Mouse (Mus musculus): ENCODE measurements around the gene Rtbdn. TPM values are rescaled to one million over a fixed set of nuclear protein-coding genes. Genes with fewer than 3 reads are reported as not detected.
"Not testable (repeated sequence)": the region's sequence is repeated elsewhere in the genome, so short reads cannot be mapped to it uniquely, and the experiment has no call there.

Rtbdn gene
- 0.19 and 0.24 TPM in 2 replicates for polyA plus RNA-seq (2015; fragmentation: Nextera tagmentation; extraction: Ambion mirVana)

GRCm38 (mm10) chr8:84946528-84947240 is at the start of gene Rtbdn:
Rtbdn (plus strand) TSS chr8:84946991.
- Histone ChIP-seq H3K4me2 (peak within 1 kb of the TSS; percentile 84), H3K4me3 (peak within 1 kb of the TSS; percentile 43), H3K9ac (no peak within 1 kb of the TSS), H3K27ac (no peak within 1 kb of the TSS), H3K4me1 (peaks cover 16% of the 10 kb centered on the region), H3K9me3 (no peaks in the 10 kb centered on the region), H3K27me3 (peaks cover 81% of the 10 kb centered on the region), H3K36me3 (no peaks in the 10 kb centered on the region)
- no peak for ATAC-seq (ENCODE audit: insufficient number of reproducible peaks, low FRiP score, low TSS enrichment, low read depth)
- WGBS, result 13% methylated on average over 17 of the region's 17 CpGs

GRCm38 (mm10) chr8:84901071-84901470 is 45.7 kb upstream of the Rtbdn start:
- WGBS, result 73% methylated on average over 4 of the region's 4 CpGs
- ATAC-seq (ENCODE audit: insufficient number of reproducible peaks, low FRiP score, low TSS enrichment, low read depth), result no peak

DNA sequence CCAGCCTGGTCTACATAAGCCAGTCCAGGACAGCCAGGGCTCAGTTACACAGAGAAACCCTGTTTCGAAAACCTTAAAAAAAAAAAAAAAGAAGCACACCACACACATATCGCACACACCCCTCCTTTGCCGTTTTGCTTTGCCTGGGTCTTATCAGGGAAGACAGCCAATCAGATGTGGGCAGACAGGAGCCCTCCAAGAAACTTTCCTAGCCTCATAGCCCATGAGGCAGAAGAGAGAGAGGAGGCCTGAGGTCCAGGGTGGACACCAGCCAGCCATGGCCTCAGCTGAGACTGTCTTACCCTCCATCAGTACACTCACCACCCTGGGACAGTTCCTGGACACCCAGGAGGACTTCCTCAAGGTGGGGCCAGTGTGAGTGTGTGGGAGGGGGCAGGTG is 45.0 kb upstream of the Rtbdn start, which contains the start of gene Klf1:
TSS of gene Klf1 (plus strand) at position 177 of the 400 bp plus-strand sequence.
- H3K27ac ChIP-seq, result peak within 1 kb of the TSS; percentile 75
- H3K4me2 ChIP-seq, result peak within 1 kb of the TSS; percentile 96
- peaks cover 15% of the 10 kb centered on the region; the same call in 1 of the 2 replicates for H3K4me1 ChIP-seq
- no peak for ATAC-seq (ENCODE audit: insufficient number of reproducible peaks, low FRiP score, low TSS enrichment, low read depth)
- 77% methylated on average over 3 of the region's 3 CpGs for WGBS
- H3K27me3 ChIP-seq, result no peaks in the 10 kb centered on the region; the same call in 1 of the 2 replicates
- no peaks in the 10 kb centered on the region for H3K36me3 ChIP-seq
- H3K4me3 ChIP-seq, result peak within 1 kb of the TSS; percentile 69
- H3K9ac ChIP-seq, result peak within 1 kb of the TSS; percentile 62
- no peaks in the 10 kb centered on the region for H3K9me3 ChIP-seq

More at GRCm38 (mm10) chr8:84901071-84901470, 45.7 kb upstream of the Rtbdn start:
- no peaks in the 10 kb centered on the region for H3K36me3 ChIP-seq
- no peaks in the 10 kb centered on the region; the same call in 1 of the 2 replicates for H3K27me3 ChIP-seq
- no peak overlapping the region for H3K4me2 ChIP-seq
- H3K9ac ChIP-seq, result no peak overlapping the region
- H3K4me1 ChIP-seq, result peaks cover 15% of the 10 kb centered on the region; the same call in 1 of the 2 replicates
- no peak overlapping the region for H3K4me3 ChIP-seq
- no peaks in the 10 kb centered on the region for H3K9me3 ChIP-seq
- no peak overlapping the region for H3K27ac ChIP-seq

DNA sequence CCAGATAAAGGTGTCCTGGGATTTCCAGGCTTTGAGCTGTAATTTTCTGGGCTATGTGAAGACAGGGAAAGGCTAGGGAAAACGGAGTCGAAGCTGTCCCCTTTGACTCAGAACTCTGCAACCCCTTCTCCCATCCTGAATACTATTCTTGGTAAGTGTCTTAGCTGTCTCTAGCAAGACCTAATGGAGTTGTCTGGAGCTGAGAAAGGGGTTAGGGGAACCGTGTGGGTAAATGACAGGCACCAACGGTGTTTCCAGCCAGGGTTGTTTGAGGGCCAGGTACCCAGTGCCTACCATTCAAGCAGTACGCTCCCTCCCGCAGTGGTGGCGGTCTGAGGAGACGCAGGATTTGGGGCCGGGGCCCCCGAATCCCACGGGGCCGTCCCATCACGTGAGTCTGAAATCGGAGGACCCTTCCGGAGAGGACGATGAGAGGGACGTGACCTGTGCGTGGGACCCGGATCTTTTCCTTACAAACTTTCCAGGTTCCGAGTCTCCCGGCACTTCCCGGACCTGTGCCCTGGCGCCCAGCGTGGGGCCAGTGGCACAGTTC is 44.3 kb upstream of the Rtbdn start:
- peak overlapping the region; percentile 62 for H3K9ac ChIP-seq
- no peaks in the 10 kb centered on the region; the same call in 1 of the 2 replicates for H3K27me3 ChIP-seq
- H3K27ac ChIP-seq, result peak overlapping the region; percentile 75
- H3K9me3 ChIP-seq, result no peaks in the 10 kb centered on the region
- peaks cover 15% of the 10 kb centered on the region; the same call in 1 of the 2 replicates for H3K4me1 ChIP-seq
- WGBS, result 5% methylated on average over 24 of the region's 24 CpGs
- peak; percentile 5; the same call in 1 of the 2 replicates for ATAC-seq (ENCODE audit: insufficient number of reproducible peaks, low FRiP score, low TSS enrichment, low read depth)
- H3K4me2 ChIP-seq, result peak overlapping the region; percentile 96
- H3K4me3 ChIP-seq, result peak overlapping the region; percentile 69
- no peaks in the 10 kb centered on the region for H3K36me3 ChIP-seq

DNA sequence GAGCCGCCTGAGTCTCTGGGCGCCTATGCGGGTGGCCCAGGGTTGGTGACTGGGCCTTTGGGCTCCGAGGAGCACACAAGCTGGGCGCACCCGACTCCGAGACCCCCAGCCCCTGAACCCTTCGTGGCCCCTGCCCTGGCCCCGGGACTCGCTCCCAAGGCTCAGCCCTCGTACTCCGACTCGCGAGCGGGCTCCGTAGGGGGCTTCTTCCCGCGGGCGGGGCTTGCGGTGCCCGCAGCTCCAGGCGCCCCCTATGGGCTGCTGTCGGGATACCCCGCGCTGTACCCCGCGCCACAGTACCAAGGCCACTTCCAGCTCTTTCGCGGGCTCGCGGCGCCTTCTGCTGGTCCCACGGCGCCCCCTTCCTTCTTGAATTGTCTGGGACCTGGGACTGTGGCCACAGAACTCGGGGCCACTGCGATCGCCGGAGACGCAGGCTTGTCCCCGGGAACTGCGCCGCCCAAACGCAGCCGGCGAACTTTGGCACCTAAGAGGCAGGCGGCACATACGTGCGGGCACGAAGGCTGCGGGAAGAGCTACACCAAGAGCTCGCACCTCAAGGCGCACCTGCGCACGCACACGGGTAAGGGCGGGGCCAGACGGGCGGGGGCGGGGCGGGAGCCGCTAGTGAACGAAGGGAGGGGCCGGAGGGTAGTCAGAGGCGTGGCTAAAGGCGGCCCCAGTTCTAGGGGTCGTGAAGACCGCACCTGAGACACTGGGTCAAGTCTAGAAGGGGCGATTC is 43.7 kb upstream of the Rtbdn start:
- WGBS, result under 1% methylated on average over 67 of the region's 68 CpGs
- H3K36me3 ChIP-seq, result no peaks in the 10 kb centered on the region
- H3K27me3 ChIP-seq, result no peaks in the 10 kb centered on the region; the same call in 1 of the 2 replicates
- peak overlapping the region; percentile 62 for H3K9ac ChIP-seq
- peak overlapping the region; percentile 75 for H3K27ac ChIP-seq
- no peaks in the 10 kb centered on the region for H3K9me3 ChIP-seq
- peak; percentile 82 for ATAC-seq (ENCODE audit: insufficient number of reproducible peaks, low FRiP score, low TSS enrichment, low read depth)
- H3K4me3 ChIP-seq, result peak overlapping the region; percentile 69
- peak overlapping the region; percentile 96 for H3K4me2 ChIP-seq
- H3K4me1 ChIP-seq, result peaks cover 15% of the 10 kb centered on the region; the same call in 1 of the 2 replicates

- WGBS, result 90% methylated on average over 7 of the region's 7 CpGs
- H3K9ac ChIP-seq, result no peak overlapping the region
- H3K4me2 ChIP-seq, result no peak overlapping the region
- H3K36me3 ChIP-seq, result no peaks in the 10 kb centered on the region
- H3K27me3 ChIP-seq, result peaks cover 1% of the 10 kb centered on the region; the same call in 1 of the 2 replicates
- H3K4me1 ChIP-seq, result peaks cover 21% of the 10 kb centered on the region
- no peak overlapping the region for H3K27ac ChIP-seq
- no peaks in the 10 kb centered on the region for H3K9me3 ChIP-seq
- no peak overlapping the region for H3K4me3 ChIP-seq
- ATAC-seq (ENCODE audit: insufficient number of reproducible peaks, low FRiP score, low TSS enrichment, low read depth), result no peak
Observed at GRCm38 (mm10) chr8:84904351-84904750, 42.4 kb upstream of the Rtbdn start.

DNA sequence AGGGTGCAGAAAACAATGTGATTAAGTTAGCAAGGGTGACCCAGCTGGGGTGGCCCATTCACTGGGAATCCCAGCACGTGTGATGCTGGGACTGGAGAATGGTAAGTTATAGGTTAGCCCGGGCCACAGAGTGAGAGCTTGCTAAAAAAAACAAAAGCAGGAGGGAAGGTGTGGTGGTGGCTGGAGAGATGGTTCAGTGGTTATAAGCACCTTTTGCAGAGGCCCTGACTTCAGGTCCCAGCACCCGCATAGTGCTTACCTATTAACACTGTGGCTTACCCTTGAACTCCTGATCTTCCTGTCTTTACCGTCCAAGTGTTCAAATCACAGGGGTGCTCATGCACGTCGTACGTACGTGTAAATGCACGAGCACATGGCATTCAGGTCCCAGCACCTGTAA is 39.8 kb upstream of the Rtbdn start:
- Histone ChIP-seq H3K27me3 (peaks cover 20% of the 10 kb centered on the region), H3K4me1 (peaks cover 30% of the 10 kb centered on the region), H3K9ac (no peak overlapping the region), H3K4me2 (no peak overlapping the region), H3K36me3 (0 out of 2 replicates have a peak, but pooled peaks cover 3% of the 10 kb centered on the region), H3K4me3 (no peak overlapping the region), H3K27ac (no peak overlapping the region), H3K9me3 (no peaks in the 10 kb centered on the region)
- WGBS, result 92% methylated on average over 9 of the region's 9 CpGs
- no peak for ATAC-seq (ENCODE audit: insufficient number of reproducible peaks, low FRiP score, low TSS enrichment, low read depth)

- H3K27ac ChIP-seq, result no peak overlapping the region
- peaks cover 31% of the 10 kb centered on the region for H3K4me1 ChIP-seq
- no peak overlapping the region for H3K4me2 ChIP-seq
- H3K27me3 ChIP-seq, result peaks cover 24% of the 10 kb centered on the region
- H3K9me3 ChIP-seq, result no peaks in the 10 kb centered on the region
- no peak overlapping the region for H3K9ac ChIP-seq
- ATAC-seq (ENCODE audit: insufficient number of reproducible peaks, low FRiP score, low TSS enrichment, low read depth), result no peak
- WGBS, result 74% methylated on average over 8 of the region's 8 CpGs
- H3K4me3 ChIP-seq, result no peak overlapping the region
- 0 out of 2 replicates have a peak, but pooled peaks cover 3% of the 10 kb centered on the region for H3K36me3 ChIP-seq
Observed at GRCm38 (mm10) chr8:84907493-84907892, 39.3 kb upstream of the Rtbdn start.

- peaks cover 29% of the 10 kb centered on the region for H3K27me3 ChIP-seq
- H3K4me3 ChIP-seq, result peak overlapping the region; percentile 55
- H3K4me2 ChIP-seq, result peak overlapping the region; percentile 71
- not testable (repeated sequence) for H3K27ac ChIP-seq; H3K9ac ChIP-seq; H3K36me3 ChIP-seq; ATAC-seq (ENCODE audit: insufficient number of reproducible peaks, low FRiP score, low TSS enrichment, low read depth); H3K9me3 ChIP-seq
- WGBS, result 34% methylated on average over 7 of the region's 7 CpGs
- peaks cover 31% of the 10 kb centered on the region for H3K4me1 ChIP-seq
Observed at GRCm38 (mm10) chr8:84907979-84908378, 38.8 kb upstream of the Rtbdn start.

DNA sequence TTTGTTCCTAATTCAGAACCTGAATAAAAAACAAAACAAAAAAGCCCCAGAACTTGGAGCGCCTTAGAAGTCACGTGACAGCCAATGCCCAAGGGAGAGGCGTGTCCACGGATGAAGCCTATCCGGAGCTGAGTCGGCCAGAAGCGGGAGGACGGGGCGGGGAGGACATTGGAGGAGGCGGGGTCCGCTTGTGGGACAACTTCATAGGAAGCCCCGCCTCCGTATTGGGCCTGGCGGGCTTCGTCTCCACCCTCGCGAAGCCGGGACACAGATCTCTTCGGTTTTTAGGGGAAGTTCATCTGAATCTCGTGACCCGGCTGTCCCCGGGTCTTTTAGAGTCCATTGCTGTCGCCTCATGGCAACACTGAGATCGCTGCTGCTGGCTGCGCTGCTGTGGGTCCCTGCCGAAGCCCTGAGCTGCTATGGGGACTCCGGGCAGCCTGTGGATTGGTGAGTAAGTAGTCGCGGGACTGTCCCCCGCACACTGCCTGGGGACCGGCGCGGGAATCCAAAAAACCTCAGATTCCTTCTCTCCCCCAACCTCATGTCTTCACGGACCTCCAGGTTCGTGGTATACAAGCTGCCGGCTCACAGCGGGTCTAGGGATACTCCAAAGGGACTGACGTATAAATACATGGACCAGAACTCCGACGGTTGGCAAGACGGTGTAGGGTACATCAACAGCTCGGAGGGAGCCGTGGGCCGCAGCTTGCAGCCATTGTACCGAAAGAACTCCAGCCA is 38.2 kb upstream of the Rtbdn start, which contains the start of gene Dnase2a:
TSS of gene Dnase2a (plus strand) at position 140 of the 741 bp plus-strand sequence.
- H3K9ac ChIP-seq, result peak within 1 kb of the TSS; percentile 48
- H3K9me3 ChIP-seq, result no peaks in the 10 kb centered on the region
- peak within 1 kb of the TSS; percentile 55 for H3K4me3 ChIP-seq
- H3K27ac ChIP-seq, result peak within 1 kb of the TSS; percentile 35
- peaks cover 35% of the 10 kb centered on the region for H3K27me3 ChIP-seq
- H3K4me2 ChIP-seq, result peak within 1 kb of the TSS; percentile 71
- 0 out of 2 replicates have a peak, but pooled peaks cover 3% of the 10 kb centered on the region for H3K36me3 ChIP-seq
- H3K4me1 ChIP-seq, result peaks cover 31% of the 10 kb centered on the region
- under 1% methylated on average over 45 of the region's 45 CpGs for WGBS
- ATAC-seq (ENCODE audit: insufficient number of reproducible peaks, low FRiP score, low TSS enrichment, low read depth), result peak; percentile 92

All from limb, embryonic 15.5 days (tissue).